Mouse (Mus musculus): ENCODE measurements around the gene Otub2.

The Otub2 gene

GRCm38 (mm10) chr12:103388505-103389347 is at the start of gene Otub2:
Gene Otub2, plus strand, starts transcription at chr12:103388682.
- DNase-seq, result peak; percentile 97

- no peak for DNase-seq
Observed at GRCm38 (mm10) chr12:103341212-103341611, 47.3 kb upstream of the Otub2 start.

GRCm38 (mm10) chr12:103343456-103343855 is 45.0 kb upstream of the Otub2 start:
- DNase-seq, result no peak

GRCm38 (mm10) chr12:103344934-103345333 is 43.5 kb upstream of the Otub2 start:
- DNase-seq, result no peak

- DNase-seq, result no peak
Observed at GRCm38 (mm10) chr12:103346945-103347344, 41.5 kb upstream of the Otub2 start.

GRCm38 (mm10) chr12:103347406-103347805 is 41.1 kb upstream of the Otub2 start:
- no peak for DNase-seq

- peak; percentile 55 for DNase-seq
Observed at GRCm38 (mm10) chr12:103348506-103348905, 40.0 kb upstream of the Otub2 start.

GRCm38 (mm10) chr12:103352735-103353134 is 35.7 kb upstream of the Otub2 start:
- DNase-seq, result no peak

GRCm38 (mm10) chr12:103353538-103353937 is 34.9 kb upstream of the Otub2 start:
- peak; percentile 81 for DNase-seq

- DNase-seq, result no peak
Observed at GRCm38 (mm10) chr12:103355746-103356414, 32.6 kb upstream of the Otub2 start, which contains the start of gene Asb2. Gene Asb2, minus strand, starts transcription at chr12:103356001.

GRCm38 (mm10) chr12:103356415-103356748 is 32.1 kb upstream of the Otub2 start:
- DNase-seq, result no peak

GRCm38 (mm10) chr12:103358216-103358615 is 30.3 kb upstream of the Otub2 start:
- DNase-seq, result no peak

GRCm38 (mm10) chr12:103358951-103359801 is 29.3 kb upstream of the Otub2 start:
- no peak for DNase-seq

- no peak for DNase-seq
Observed at GRCm38 (mm10) chr12:103360812-103361211, 27.7 kb upstream of the Otub2 start.

- no peak for DNase-seq
Observed at GRCm38 (mm10) chr12:103361539-103362307, 26.8 kb upstream of the Otub2 start.

GRCm38 (mm10) chr12:103362336-103362735 is 26.1 kb upstream of the Otub2 start:
- DNase-seq, result no peak

GRCm38 (mm10) chr12:103367171-103367570 is 21.3 kb upstream of the Otub2 start:
- no peak for DNase-seq

- peak; percentile 45 for DNase-seq
Observed at GRCm38 (mm10) chr12:103367620-103368325, 20.7 kb upstream of the Otub2 start.

- no peak for DNase-seq
Observed at GRCm38 (mm10) chr12:103368326-103368669, 20.2 kb upstream of the Otub2 start.

GRCm38 (mm10) chr12:103368777-103369176 is 19.7 kb upstream of the Otub2 start:
- DNase-seq, result no peak

GRCm38 (mm10) chr12:103370861-103371260 is 17.6 kb upstream of the Otub2 start:
- no peak for DNase-seq

GRCm38 (mm10) chr12:103371711-103372110 is 16.8 kb upstream of the Otub2 start:
- peak; percentile 45 for DNase-seq
